Mouse (Mus musculus): ENCODE data around the gene Elp4. TPM values are rescaled to one million over a fixed set of nuclear protein-coding genes. Genes with fewer than 3 reads are reported as not detected.

The Elp4 gene
- polyA plus RNA-seq, 1 experiment from 2014 or later: 28.2 TPM

DNA sequence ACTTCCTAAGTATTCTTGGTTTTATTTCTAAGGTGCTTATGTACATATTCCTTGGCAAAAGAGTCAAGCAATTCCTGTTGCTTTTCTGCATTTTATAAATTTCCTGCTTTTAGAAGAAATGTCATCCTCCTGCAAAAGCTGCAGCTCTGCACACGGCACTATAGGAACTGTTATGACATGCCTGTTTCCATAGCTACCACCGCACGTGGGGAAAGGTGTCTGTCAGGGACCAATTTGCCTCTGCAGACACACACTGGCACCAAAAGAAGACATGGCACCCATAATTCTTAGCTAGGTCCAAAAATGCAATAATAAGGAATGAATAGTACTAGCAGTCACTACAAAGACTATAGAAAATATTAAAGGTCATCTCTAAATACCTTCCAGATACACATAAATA, 91.3 kb downstream of the Elp4 start:
- 72% methylated on average over 3 of the region's 3 CpGs for WGBS
- no peak for ATAC-seq

DNA sequence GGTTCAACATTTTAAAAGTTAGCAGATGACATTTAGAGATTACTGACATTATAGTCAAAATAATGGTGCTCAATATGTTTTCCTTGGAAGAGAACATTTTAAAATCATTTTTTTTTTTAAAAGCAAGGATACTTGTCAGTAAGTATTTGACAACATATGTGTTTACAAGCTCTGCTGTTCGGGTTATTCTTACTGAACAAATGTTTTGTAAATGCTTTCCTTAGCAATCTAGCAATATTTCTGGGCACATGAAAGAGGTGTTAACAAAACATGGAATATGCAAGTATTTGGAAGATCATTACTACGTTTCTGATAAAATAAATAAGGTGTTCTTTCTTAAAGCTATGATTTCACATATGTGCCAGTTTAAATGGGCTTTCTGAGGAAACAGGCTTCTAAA, 94.1 kb downstream of the Elp4 start:
- no peaks in the 10 kb centered on the region for H3K4me1 ChIP-seq (ENCODE audit: control insufficient read depth, insufficient read depth, low read length)
- no peaks in the 10 kb centered on the region for H3K9me3 ChIP-seq (ENCODE audit: control insufficient read depth, low read length)
- H3K4me2 ChIP-seq (ENCODE audit: low read depth, low read length): no peak overlapping the region
- no peak for ATAC-seq
- WGBS: 78% methylated on average over 2 of the region's 2 CpGs
- no peaks in the 10 kb centered on the region for H3K36me3 ChIP-seq (ENCODE audit: control insufficient read depth, insufficient read depth, low read length)
- H3K9ac ChIP-seq (ENCODE audit: low read depth, low read length): no peak overlapping the region
- H3K4me3 ChIP-seq (ENCODE audit: low read length): no peak overlapping the region
- H3K27ac ChIP-seq (ENCODE audit: low read length): no peak overlapping the region
- no peaks in the 10 kb centered on the region for H3K27me3 ChIP-seq (replicated peaks; ENCODE audit: control insufficient read depth, insufficient read depth, low read length)

More for the DNA sequence above, 91.3 kb downstream of the Elp4 start:
- Histone ChIP-seq H3K36me3 (ENCODE audit: control insufficient read depth, insufficient read depth, low read length) (no peaks in the 10 kb centered on the region), H3K4me1 (ENCODE audit: control insufficient read depth, insufficient read depth, low read length) (no peaks in the 10 kb centered on the region), H3K9me3 (ENCODE audit: control insufficient read depth, low read length) (no peaks in the 10 kb centered on the region), H3K27ac (ENCODE audit: low read length) (no peak overlapping the region), H3K27me3 (replicated peaks; ENCODE audit: control insufficient read depth, insufficient read depth, low read length) (no peaks in the 10 kb centered on the region), H3K4me3 (ENCODE audit: low read length) (no peak overlapping the region), H3K9ac (ENCODE audit: low read depth, low read length) (no peak overlapping the region), H3K4me2 (ENCODE audit: low read depth, low read length) (no peak overlapping the region)

DNA sequence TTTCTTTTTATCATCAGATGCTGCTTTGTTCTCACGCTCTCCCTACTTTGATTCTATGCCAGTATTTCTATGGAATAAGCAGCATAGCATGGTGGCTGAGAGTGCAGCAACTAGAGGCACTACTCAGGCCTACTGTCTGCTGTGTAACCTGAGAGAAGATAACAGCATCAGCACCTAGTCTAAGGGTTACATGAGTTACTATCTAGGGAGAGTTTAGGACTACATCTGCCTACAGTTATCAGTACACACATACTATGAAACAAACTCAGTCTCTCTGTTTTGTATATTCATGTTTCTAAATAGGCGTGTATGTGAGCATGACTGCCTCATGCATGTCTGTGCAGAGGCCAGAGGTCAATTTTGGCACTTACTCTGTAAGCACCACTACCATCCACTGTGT, 97.8 kb downstream of the Elp4 start:
- 84% methylated on average over 2 of the region's 2 CpGs for WGBS

DNA sequence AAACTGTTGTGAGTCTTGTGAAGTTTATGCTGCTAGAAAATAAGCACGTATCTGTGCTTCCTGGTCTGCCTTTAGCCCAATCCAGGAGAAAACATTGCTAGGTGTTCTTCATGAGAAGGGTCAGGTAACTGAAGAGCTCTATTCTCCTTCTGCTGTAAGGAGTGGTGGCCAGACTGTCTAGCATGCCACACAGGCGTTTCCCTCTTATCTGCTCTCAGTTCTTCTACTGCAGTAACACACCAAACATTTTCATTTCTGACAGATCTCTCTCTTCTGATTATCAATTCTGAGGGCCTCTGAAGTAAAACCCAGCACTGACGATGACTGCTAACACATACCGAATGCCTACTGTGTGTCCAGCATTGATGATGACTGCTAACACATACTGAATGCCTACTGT, 98.3 kb downstream of the Elp4 start:
- WGBS: 86% methylated on average over 4 of the region's 4 CpGs
- Histone ChIP-seq H3K4me3 (ENCODE audit: low read length) (no peak overlapping the region), H3K36me3 (ENCODE audit: control insufficient read depth, insufficient read depth, low read length) (no peaks in the 10 kb centered on the region), H3K4me2 (ENCODE audit: low read depth, low read length) (no peak overlapping the region), H3K27me3 (replicated peaks; ENCODE audit: control insufficient read depth, insufficient read depth, low read length) (no peaks in the 10 kb centered on the region), H3K9ac (ENCODE audit: low read depth, low read length) (no peak overlapping the region), H3K9me3 (ENCODE audit: control insufficient read depth, low read length) (no peaks in the 10 kb centered on the region), H3K27ac (ENCODE audit: low read length) (no peak overlapping the region), H3K4me1 (ENCODE audit: control insufficient read depth, insufficient read depth, low read length) (no peaks in the 10 kb centered on the region)
- no peak for ATAC-seq

More for the DNA sequence above, 97.8 kb downstream of the Elp4 start:
- Histone ChIP-seq H3K9ac (ENCODE audit: low read depth, low read length) (no peak overlapping the region), H3K9me3 (ENCODE audit: control insufficient read depth, low read length) (no peaks in the 10 kb centered on the region), H3K4me1 (ENCODE audit: control insufficient read depth, insufficient read depth, low read length) (no peaks in the 10 kb centered on the region), H3K4me2 (ENCODE audit: low read depth, low read length) (no peak overlapping the region), H3K27me3 (replicated peaks; ENCODE audit: control insufficient read depth, insufficient read depth, low read length) (no peaks in the 10 kb centered on the region), H3K36me3 (ENCODE audit: control insufficient read depth, insufficient read depth, low read length) (no peaks in the 10 kb centered on the region), H3K4me3 (ENCODE audit: low read length) (no peak overlapping the region), H3K27ac (ENCODE audit: low read length) (no peak overlapping the region)
- ATAC-seq: no peak

DNA sequence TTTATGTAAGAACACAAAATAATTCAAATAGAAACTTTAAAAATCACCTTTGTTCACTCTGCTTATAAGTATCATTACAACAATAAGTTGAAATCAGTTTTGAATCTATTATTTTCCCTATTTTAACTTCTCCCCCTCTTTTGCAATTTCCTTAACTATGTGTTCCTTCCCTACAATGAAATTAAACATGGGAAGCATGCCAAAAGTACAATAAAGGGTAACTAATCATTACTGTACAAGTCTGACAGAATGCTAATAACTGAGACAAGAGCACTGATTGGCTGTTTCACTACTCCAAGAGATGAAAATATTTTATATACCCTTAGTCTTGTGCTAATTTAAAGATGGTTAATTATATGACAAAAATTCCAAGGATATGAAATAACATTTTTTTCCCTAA, 99.2 kb downstream of the Elp4 start:
- Histone ChIP-seq H3K9me3 (ENCODE audit: control insufficient read depth, low read length) (no peaks in the 10 kb centered on the region), H3K9ac (ENCODE audit: low read depth, low read length) (no peak overlapping the region), H3K27me3 (replicated peaks; ENCODE audit: control insufficient read depth, insufficient read depth, low read length) (no peaks in the 10 kb centered on the region), H3K4me1 (ENCODE audit: control insufficient read depth, insufficient read depth, low read length) (no peaks in the 10 kb centered on the region), H3K27ac (ENCODE audit: low read length) (no peak overlapping the region), H3K36me3 (ENCODE audit: control insufficient read depth, insufficient read depth, low read length) (no peaks in the 10 kb centered on the region), H3K4me3 (ENCODE audit: low read length) (no peak overlapping the region), H3K4me2 (ENCODE audit: low read depth, low read length) (no peak overlapping the region)
- no peak for ATAC-seq

DNA sequence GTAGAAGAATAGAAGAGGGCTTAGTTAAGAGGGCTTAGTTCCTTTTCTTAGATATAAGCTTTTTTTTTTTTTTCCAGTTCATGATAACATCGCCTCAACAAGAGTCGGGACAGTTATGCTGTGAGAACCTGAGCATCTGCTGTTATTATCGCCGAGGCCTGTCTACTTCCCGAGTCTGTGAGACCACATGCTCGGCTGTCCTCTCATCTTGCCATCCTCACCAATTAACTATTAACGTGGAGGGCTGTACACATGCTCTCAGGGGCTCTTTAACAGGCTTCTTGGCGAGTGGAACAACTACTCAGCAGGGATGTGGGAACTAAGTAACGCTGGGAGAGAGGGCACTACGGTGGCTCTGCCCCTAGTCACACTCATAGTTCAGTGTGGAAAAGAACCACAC, 99.9 kb downstream of the Elp4 start:
- WGBS: 57% methylated on average over 10 of the region's 10 CpGs
- ATAC-seq: no peak
- no peak overlapping the region for H3K9ac ChIP-seq (ENCODE audit: low read depth, low read length)

DNA sequence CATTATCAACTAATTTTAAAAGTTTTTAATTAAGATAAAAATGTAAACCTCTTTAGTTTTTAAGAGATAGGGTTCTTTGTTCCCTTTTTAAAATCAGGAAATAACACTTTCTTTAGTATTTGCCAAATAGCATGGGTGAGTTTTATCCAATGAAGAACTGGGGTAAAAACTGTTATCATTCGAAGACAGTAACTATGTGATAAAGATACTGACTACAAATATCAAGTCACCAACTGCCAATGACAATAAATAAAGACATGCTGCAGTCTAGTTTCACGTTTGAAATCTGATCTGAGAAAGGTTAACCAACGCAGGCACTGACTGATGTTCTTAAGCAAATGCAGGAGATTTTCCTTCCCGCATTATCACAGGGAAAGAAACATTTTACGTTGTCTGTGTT, 100.9 kb downstream of the Elp4 start:
- Histone ChIP-seq H3K9ac (ENCODE audit: low read depth, low read length) (no peak overlapping the region), H3K27ac (ENCODE audit: low read length) (no peak overlapping the region), H3K27me3 (replicated peaks; ENCODE audit: control insufficient read depth, insufficient read depth, low read length) (no peaks in the 10 kb centered on the region), H3K4me3 (ENCODE audit: low read length) (no peak overlapping the region), H3K4me1 (ENCODE audit: control insufficient read depth, insufficient read depth, low read length) (no peaks in the 10 kb centered on the region), H3K36me3 (ENCODE audit: control insufficient read depth, insufficient read depth, low read length) (no peaks in the 10 kb centered on the region), H3K9me3 (ENCODE audit: control insufficient read depth, low read length) (no peaks in the 10 kb centered on the region), H3K4me2 (ENCODE audit: low read depth, low read length) (no peak overlapping the region)
- WGBS: 51% methylated on average over 5 of the region's 5 CpGs
- no peak for ATAC-seq

More for the DNA sequence above, 99.9 kb downstream of the Elp4 start:
- H3K4me3 ChIP-seq (ENCODE audit: low read length): no peak overlapping the region
- H3K27ac ChIP-seq (ENCODE audit: low read length): no peak overlapping the region
- no peaks in the 10 kb centered on the region for H3K4me1 ChIP-seq (ENCODE audit: control insufficient read depth, insufficient read depth, low read length)
- H3K27me3 ChIP-seq (replicated peaks; ENCODE audit: control insufficient read depth, insufficient read depth, low read length): no peaks in the 10 kb centered on the region
- H3K36me3 ChIP-seq (ENCODE audit: control insufficient read depth, insufficient read depth, low read length): no peaks in the 10 kb centered on the region
- no peaks in the 10 kb centered on the region for H3K9me3 ChIP-seq (ENCODE audit: control insufficient read depth, low read length)
- no peak overlapping the region for H3K4me2 ChIP-seq (ENCODE audit: low read depth, low read length)

DNA sequence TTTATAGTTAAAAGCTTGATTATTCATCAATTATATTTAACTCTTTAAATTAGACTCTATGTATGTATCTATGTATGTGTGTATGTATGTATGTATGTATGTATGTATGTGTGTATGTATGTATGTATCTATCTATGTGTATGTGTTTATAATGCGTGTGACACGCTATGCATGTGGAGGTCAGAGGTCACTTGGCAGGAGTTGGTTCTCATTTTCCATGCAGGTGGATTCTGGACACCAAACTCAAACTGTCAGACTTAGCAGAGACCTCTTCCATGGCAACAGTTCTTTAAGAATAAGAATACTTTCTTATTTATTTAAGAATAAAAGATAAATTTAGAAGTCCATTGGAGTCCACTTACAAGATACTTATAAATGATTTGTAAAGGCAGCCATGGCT, 101.5 kb downstream of the Elp4 start:
- 92% methylated on average over 2 of the region's 2 CpGs for WGBS

DNA sequence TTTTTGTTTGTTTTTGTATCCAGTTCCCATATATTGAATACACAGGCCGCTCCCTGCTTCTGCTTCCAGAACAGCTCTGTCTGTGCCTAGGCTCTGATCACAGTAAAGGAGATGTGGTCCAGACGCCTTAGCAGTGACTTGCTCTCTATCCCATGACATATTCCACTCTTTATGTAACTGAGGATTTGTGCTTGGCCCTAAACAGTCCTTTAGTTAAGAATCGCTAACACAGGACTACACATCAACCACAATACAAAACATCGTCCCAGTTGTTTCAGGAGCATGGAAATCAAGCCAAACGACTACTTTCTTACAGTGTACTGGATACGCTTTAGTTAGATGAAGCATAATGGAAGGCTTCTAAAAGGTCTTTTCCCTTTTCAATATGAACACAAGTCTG, 102.8 kb downstream of the Elp4 start:
- no peaks in the 10 kb centered on the region for H3K27me3 ChIP-seq (replicated peaks; ENCODE audit: control insufficient read depth, insufficient read depth, low read length)
- H3K4me2 ChIP-seq (ENCODE audit: low read depth, low read length): no peak overlapping the region
- no peak overlapping the region for H3K9ac ChIP-seq (ENCODE audit: low read depth, low read length)
- no peaks in the 10 kb centered on the region for H3K9me3 ChIP-seq (ENCODE audit: control insufficient read depth, low read length)
- no peak overlapping the region for H3K4me3 ChIP-seq (ENCODE audit: low read length)
- ATAC-seq: no peak
- H3K36me3 ChIP-seq (ENCODE audit: control insufficient read depth, insufficient read depth, low read length): no peaks in the 10 kb centered on the region
- 83% methylated on average over 6 of the region's 6 CpGs for WGBS
- H3K27ac ChIP-seq (ENCODE audit: low read length): no peak overlapping the region
- no peaks in the 10 kb centered on the region for H3K4me1 ChIP-seq (ENCODE audit: control insufficient read depth, insufficient read depth, low read length)

More for the DNA sequence above, 101.5 kb downstream of the Elp4 start:
- Histone ChIP-seq H3K27ac (ENCODE audit: low read length) (no peak overlapping the region), H3K4me3 (ENCODE audit: low read length) (no peak overlapping the region), H3K27me3 (replicated peaks; ENCODE audit: control insufficient read depth, insufficient read depth, low read length) (no peaks in the 10 kb centered on the region), H3K4me2 (ENCODE audit: low read depth, low read length) (no peak overlapping the region), H3K4me1 (ENCODE audit: control insufficient read depth, insufficient read depth, low read length) (no peaks in the 10 kb centered on the region), H3K9ac (ENCODE audit: low read depth, low read length) (no peak overlapping the region), H3K9me3 (ENCODE audit: control insufficient read depth, low read length) (no peaks in the 10 kb centered on the region), H3K36me3 (ENCODE audit: control insufficient read depth, insufficient read depth, low read length) (no peaks in the 10 kb centered on the region)
- ATAC-seq: no peak

DNA sequence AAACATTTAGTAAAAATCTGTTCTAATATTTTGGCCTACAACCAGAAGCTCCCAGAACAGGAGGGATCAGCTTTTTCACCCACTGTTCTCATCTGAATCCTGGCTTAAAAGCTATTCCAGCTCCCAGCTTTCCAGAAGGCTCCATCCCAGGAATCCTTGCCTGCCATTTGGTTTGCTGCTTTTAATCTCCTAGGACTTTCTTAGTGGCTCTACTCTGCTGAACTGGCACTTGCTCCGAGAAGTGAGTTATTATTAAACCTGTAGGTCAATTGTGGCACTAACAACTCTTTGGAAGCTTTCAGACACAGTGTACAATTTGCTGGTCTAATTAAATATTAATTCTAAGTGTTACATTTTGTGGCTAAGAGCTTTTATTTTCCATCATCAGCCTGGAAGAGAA, 103.7 kb downstream of the Elp4 start:
- H3K27ac ChIP-seq (ENCODE audit: low read length): no peak overlapping the region
- H3K9ac ChIP-seq (ENCODE audit: low read depth, low read length): no peak overlapping the region
- no peak for ATAC-seq
- H3K9me3 ChIP-seq (ENCODE audit: control insufficient read depth, low read length): no peaks in the 10 kb centered on the region
- H3K4me3 ChIP-seq (ENCODE audit: low read length): no peak overlapping the region
- H3K4me2 ChIP-seq (ENCODE audit: low read depth, low read length): no peak overlapping the region
- no peaks in the 10 kb centered on the region for H3K36me3 ChIP-seq (ENCODE audit: control insufficient read depth, insufficient read depth, low read length)
- no peaks in the 10 kb centered on the region for H3K4me1 ChIP-seq (ENCODE audit: control insufficient read depth, insufficient read depth, low read length)
- no peaks in the 10 kb centered on the region for H3K27me3 ChIP-seq (replicated peaks; ENCODE audit: control insufficient read depth, insufficient read depth, low read length)
- WGBS: 69% methylated on average over 1 of the region's 1 CpGs
